ENCODE assay signal across 17 mouse cellular contexts in genomic region chr4:35534154-35534553, GRCm38 (mm10).
DNase-seq lines count a peak whose midpoint lies in the region; ATAC-seq lines count a peak whose summit lies in the region.
"Had no signal": no experiment of that assay in that cellular context is flagged by ENCODE, and none has a peak within 500 bp of the region (broad histone marks: within the 10 kb centered on the region; RNA-seq: fewer than 3 reads in every experiment).

No protein-coding gene starts in this region.

- H3K4me2 ChIP-seq in forebrain, embryonic 13.5 days: no peak overlapping the region
- no peak overlapping the region for H3K4me2 ChIP-seq in forebrain, embryonic 15.5 days (replicated peaks)
- H3K4me2 ChIP-seq in midbrain, embryonic 14.5 days (ENCODE audit: low read length): no peak overlapping the region
- H3K4me2 ChIP-seq: heart, embryonic 11.5 days; heart, embryonic 15.5 days; hindbrain, embryonic 15.5 days had no signal

- H3K4me3 ChIP-seq in forebrain, embryonic 13.5 days: no peak overlapping the region
- H3K4me3 ChIP-seq in forebrain, embryonic 15.5 days: no peak overlapping the region
- H3K4me3 ChIP-seq in midbrain, embryonic 10.5 days: no peak overlapping the region
- H3K4me3 ChIP-seq in midbrain, embryonic 14.5 days (replicated peaks; ENCODE audit: low read depth, low read length): no peak overlapping the region
- H3K4me3 ChIP-seq: embryonic facial prominence, embryonic 10.5 days; heart, adult 2 months; heart, embryonic 15.5 days; hindbrain, embryonic 10.5 days; hindbrain, embryonic 15.5 days had no signal

- H3K9ac ChIP-seq in forebrain, embryonic 13.5 days: no peak overlapping the region
- H3K9ac ChIP-seq in forebrain, embryonic 15.5 days (replicated peaks): no peak overlapping the region
- H3K9ac ChIP-seq in midbrain, embryonic 14.5 days (replicated peaks; ENCODE audit: low read length): no peak overlapping the region
- H3K9ac ChIP-seq: heart, embryonic 15.5 days; hindbrain, embryonic 15.5 days had no signal

- no peaks in the 10 kb centered on the region for H3K27me3 ChIP-seq in forebrain, embryonic 13.5 days
- no peaks in the 10 kb centered on the region for H3K27me3 ChIP-seq in forebrain, embryonic 15.5 days
- H3K27me3 ChIP-seq in midbrain, embryonic 10.5 days (ENCODE audit: low read depth, poor library complexity, severe bottlenecking): no peaks in the 10 kb centered on the region
- H3K27me3 ChIP-seq in midbrain, embryonic 14.5 days (ENCODE audit: control insufficient read depth, insufficient read depth, low read length): no peaks in the 10 kb centered on the region
- H3K27me3 ChIP-seq: heart, embryonic 15.5 days; hindbrain, embryonic 15.5 days had no signal

- peak; percentile 63; the same call in 1 of the 2 replicates for ATAC-seq in forebrain, embryonic 13.5 days
- no peak for ATAC-seq in forebrain, embryonic 15.5 days (replicated peaks)
- peak; percentile 85 for ATAC-seq in midbrain, embryonic 14.5 days (ENCODE audit: low FRiP score, low TSS enrichment)

- 0 out of 2 replicates have a peak, but pooled peaks cover 6% of the 10 kb centered on the region for H3K4me1 ChIP-seq in forebrain, embryonic 13.5 days
- no peaks in the 10 kb centered on the region for H3K4me1 ChIP-seq in forebrain, embryonic 15.5 days
- H3K4me1 ChIP-seq in midbrain, embryonic 10.5 days: peaks cover 29% of the 10 kb centered on the region
- H3K4me1 ChIP-seq in midbrain, embryonic 14.5 days (ENCODE audit: control insufficient read depth, insufficient read depth, low read length): peaks cover 11% of the 10 kb centered on the region; the same call in 1 of the 2 replicates
- H3K4me1 ChIP-seq: embryonic facial prominence, embryonic 10.5 days; heart, embryonic 15.5 days; hindbrain, embryonic 15.5 days had no signal

- peak; percentile 31 for DNase-seq in midbrain, embryonic 10.5 days (ENCODE audit: low spot score)
- peak; percentile 52 for DNase-seq in midbrain, embryonic 14.5 days
- DNase-seq in lung, adult 18-20 months: no peak
- DNase-seq in spleen, postnatal 10 days (ENCODE audit: low spot score in 2 of 2): no peak
- no peak for DNase-seq in kidney, adult 18-20 months
- DNase-seq: adrenal gland, postnatal 10 days; cerebellum, adult 18-20 months; cerebellum, postnatal 10 days; gastrocnemius, postnatal 10 days; heart, adult 2 months had no signal

- no peak overlapping the region for H3K27ac ChIP-seq in forebrain, embryonic 13.5 days
- H3K27ac ChIP-seq in forebrain, embryonic 15.5 days (replicated peaks): no peak overlapping the region
- H3K27ac ChIP-seq in midbrain, embryonic 10.5 days (replicated peaks): peak overlapping the region; percentile 59; the same call in 1 of the 2 replicates
- peak overlapping the region; percentile 49 for H3K27ac ChIP-seq in midbrain, embryonic 14.5 days (replicated peaks; ENCODE audit: low read depth, low read length)
- H3K27ac ChIP-seq: embryonic facial prominence, embryonic 10.5 days; heart, adult 2 months; heart, embryonic 15.5 days; hindbrain, embryonic 10.5 days; hindbrain, embryonic 15.5 days had no signal

- H3K36me3 ChIP-seq in forebrain, embryonic 13.5 days (ENCODE audit: poor library complexity, severe bottlenecking): no peaks in the 10 kb centered on the region
- no peaks in the 10 kb centered on the region for H3K36me3 ChIP-seq in forebrain, embryonic 15.5 days
- H3K36me3 ChIP-seq in midbrain, embryonic 10.5 days: no peaks in the 10 kb centered on the region
- no peaks in the 10 kb centered on the region for H3K36me3 ChIP-seq in midbrain, embryonic 14.5 days (ENCODE audit: control insufficient read depth, insufficient read depth, low read length)
- H3K36me3 ChIP-seq: embryonic facial prominence, embryonic 10.5 days; heart, embryonic 15.5 days; hindbrain, embryonic 10.5 days; hindbrain, embryonic 15.5 days had no signal

- no peaks in the 10 kb centered on the region for H3K9me3 ChIP-seq in forebrain, embryonic 13.5 days (replicated peaks)
- H3K9me3 ChIP-seq in forebrain, embryonic 15.5 days: no peaks in the 10 kb centered on the region
- H3K9me3 ChIP-seq in midbrain, embryonic 10.5 days (replicated peaks): no peaks in the 10 kb centered on the region
- no peaks in the 10 kb centered on the region for H3K9me3 ChIP-seq in midbrain, embryonic 14.5 days (ENCODE audit: control insufficient read depth, low read length)
- H3K9me3 ChIP-seq: embryonic facial prominence, embryonic 10.5 days; heart, embryonic 15.5 days; hindbrain, embryonic 10.5 days; hindbrain, embryonic 15.5 days had no signal

Comparison
In these comparisons a context has a peak if more than half of its experiments do, and no peak if none do; other contexts are left out.
1. H3K27ac ChIP-seq: peak in midbrain, embryonic 10.5 days (single experiment) and midbrain, embryonic 14.5 days (single experiment); none in forebrain, embryonic 13.5 days (single experiment) and forebrain, embryonic 15.5 days (single experiment).
2. DNase-seq: peak in midbrain, embryonic 10.5 days (single experiment) and midbrain, embryonic 14.5 days (single experiment); none in lung, adult 18-20 months (0 of 2), spleen, postnatal 10 days (0 of 2) and kidney, adult 18-20 months (single experiment).